Mouse (Mus musculus): ENCODE results near the gene Rin3.

- TF ChIP-seq CTCF (IDR thresholded peaks at IDR 0.05; ENCODE audit: borderline replicate concordance, insufficient read depth, low read length) (no peak), POLR2A (IDR thresholded peaks at IDR 0.05; ENCODE audit: low read depth, low read length) (no peak)
These were observed 86.8 kb downstream of the Rin3 start for GRCm38 (mm10) chr12:102369488-102370235.
